Mouse (Mus musculus) cerebellum, adult 2 months (tissue): Measurements from ENCODE around the gene Mier2.

ENCODE experiments used
- CTCF ChIP-seq: fragments of 200-500 bp; IDR thresholded peaks from 2 replicates; pipeline ENCODE4 v1.5.1; 2011; ENCODE audit warnings: low read depth, mild to moderate bottlenecking, control low read depth, low read length, moderate library complexity, borderline replicate concordance; ENCODE audit not compliant: insufficient read depth
- POLR2A ChIP-seq: fragments of 200-500 bp; IDR thresholded peaks from 2 replicates; pipeline ENCODE4 v1.6.1; 2011; ENCODE audit warnings: low read length, control low read depth, borderline replicate concordance; ENCODE audit not compliant: insufficient read depth

DNA sequence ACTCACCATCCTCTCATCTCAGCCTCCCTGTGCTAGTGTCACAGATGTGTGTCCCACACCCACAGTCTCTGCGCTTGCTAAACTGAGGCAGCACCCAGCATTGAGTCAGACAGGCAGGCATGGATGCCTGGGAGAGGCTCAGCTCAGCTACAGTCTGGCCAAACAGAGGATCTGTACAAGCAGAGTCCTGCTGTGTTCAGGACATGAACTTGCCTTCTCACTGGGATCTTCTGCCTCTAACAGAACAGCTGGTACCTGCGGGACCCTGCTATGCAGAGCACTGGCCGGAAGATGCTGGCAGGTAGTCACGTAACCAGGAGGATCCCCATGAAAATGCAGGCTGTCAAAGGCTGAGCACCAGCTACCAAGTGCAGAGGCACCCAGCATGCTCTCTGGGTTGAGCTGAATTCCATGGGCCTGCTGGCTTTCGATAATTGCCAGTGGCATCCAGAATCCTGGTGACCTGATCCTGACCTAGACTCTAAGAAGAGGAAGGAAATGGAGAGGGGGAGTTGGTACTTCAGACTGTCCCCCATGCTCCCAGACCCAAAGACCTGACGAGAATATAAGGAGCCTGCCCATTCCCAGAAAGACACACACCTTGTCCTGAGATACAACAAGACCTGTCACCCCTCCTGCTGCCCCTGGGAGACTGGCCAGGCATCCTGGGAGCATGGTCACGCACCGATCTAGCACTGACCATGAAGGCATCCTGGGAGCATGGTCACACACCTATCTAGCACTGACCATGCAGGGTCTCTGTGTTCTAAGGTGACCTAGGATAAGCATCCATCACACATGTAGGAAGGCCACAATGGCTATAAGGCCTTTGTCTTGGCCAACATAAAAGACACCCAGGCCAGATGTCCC is 29.3 kb downstream of the Mier2 start:
- TF ChIP-seq CTCF (no peak), POLR2A (no peak)
